Mouse (Mus musculus) liver, embryonic 14.5 days (tissue): ENCODE data around the gene Fads3.

ENCODE experiments used
- CTCF ChIP-seq: IDR thresholded peaks from 2 replicates; pipeline ENCODE4 v1.5.1; 2016; ENCODE audit warnings: antibody characterized with exemption, low read depth, control low read depth
- EP300 ChIP-seq: IDR thresholded peaks from 2 replicates; pipeline ENCODE4 v1.6.1; 2016; ENCODE audit warnings: antibody characterized with exemption, low read depth

GRCm38 (mm10) chr19:10046346-10046745, 5.0 kb downstream of the Fads3 start:
- TF ChIP-seq CTCF (no peak), EP300 (no peak)
